Mouse (Mus musculus): ENCODE measurements at regions not wholly inside any gene's neighbourhood (a gene's known extent, or its start where the extent isn't known, plus 50 kb on each side); places are given as distances from the start of the nearest gene placed in this dataset.

DNA sequence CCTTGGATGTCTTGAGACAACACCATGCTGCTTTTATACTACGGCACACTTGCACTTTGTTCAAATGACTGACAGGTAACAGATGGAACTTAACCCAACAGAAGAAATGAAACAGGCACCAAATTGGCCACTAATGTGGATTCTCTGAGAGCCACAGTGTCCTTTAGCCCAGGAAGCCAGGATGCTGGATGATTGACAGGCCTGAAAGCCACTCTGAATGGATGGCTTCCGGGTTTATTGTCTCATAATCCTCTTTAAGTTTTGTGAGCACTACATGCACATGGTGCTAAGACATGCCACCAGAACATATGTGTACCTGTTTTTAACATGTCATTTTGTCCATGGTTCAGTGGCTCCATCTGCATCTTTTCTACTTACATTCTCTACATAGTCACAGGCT, 152.7 kb downstream of the Drd1 start:
- no peak for DNase-seq

DNA sequence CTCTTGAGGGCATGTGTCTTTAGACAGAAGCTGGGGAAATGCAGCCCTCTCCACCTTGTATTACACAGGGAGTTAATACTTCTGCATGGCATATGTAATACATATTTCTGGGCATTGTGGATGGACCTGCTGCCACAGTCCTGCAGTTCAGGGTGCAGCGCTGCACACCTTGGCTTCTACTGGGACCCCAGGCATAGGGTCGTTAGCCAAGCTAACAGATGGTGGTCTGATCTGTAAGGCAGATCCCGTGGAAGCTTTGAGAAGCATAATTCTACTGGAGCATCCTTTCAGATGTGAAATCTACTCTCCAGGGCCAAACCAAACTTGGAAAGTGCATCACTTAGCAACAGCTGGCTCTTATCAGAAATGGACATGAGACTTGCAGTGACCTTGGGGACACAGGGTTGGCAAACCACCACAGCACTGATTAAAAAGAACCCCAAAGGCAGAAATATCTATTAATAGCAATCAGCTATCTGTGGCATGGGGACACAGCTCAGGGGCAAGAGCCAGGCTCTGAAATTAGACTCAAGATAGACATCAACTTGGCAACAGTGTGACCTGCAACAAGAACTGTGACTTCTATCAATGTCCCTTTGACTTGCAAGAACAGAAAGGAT, 155.0 kb downstream of the Drd1 start:
- DNase-seq = peak in 1 of 2 experiments; percentile 12

DNA sequence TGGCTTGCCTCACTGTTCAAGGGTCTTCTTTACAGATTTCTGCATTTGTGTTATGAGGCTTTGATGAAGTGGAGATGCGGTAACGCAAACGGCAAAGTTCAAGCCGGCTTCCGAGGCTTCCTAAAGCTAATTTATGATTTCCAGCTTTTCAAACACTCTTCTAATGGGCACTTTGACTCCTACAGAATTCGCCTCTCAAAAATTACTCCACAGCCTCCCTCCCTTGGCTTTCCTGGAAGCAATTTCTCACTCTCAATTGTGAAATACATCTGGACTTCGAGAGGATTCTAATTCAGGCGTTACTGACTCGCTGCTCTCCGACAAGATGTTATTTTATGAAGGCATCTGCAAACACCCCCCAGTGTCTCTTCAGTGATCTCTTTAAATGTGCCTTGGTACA, 157.2 kb downstream of the Drd1 start:
- no peak for DNase-seq

DNA sequence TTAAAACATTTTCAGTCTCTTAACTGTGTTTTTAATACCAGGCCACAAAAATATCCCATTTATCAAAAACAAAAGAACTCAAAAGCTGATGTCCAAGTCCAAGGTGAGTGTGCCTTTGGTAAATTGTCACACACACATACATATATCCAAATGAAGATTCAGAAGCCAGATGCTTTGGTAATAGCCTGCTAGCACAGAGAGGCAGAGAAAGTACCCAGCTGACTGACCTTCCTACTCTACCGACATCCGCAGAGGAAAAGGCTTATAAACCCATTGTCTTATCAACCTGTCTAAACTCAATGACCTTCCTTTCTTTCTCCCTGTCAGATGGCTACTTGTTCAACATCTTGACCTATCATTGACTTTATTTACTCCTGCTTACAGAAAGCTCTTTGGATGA, 158.3 kb downstream of the Drd1 start:
- no peak for DNase-seq

DNA sequence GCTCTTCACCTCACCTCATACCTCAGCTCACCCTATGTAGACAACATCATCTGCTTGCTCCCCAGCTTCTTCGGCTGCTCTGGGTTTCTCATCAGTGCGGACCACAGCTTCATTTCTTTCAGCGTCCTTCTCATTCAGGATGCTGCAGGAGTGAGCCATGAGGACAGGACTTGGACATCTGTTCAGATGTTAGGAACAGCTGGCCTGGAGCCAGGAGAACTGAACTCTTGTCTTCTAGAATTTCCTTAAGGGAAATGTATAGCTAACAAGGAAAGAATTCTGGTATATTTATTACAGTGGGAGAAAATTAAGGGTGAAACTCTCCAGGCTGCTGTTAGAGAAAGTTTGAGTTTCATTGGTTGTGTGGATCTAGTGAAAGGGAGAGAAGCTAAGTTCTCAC, 167.1 kb downstream of the Drd1 start:
- DNase-seq = no peak

DNA sequence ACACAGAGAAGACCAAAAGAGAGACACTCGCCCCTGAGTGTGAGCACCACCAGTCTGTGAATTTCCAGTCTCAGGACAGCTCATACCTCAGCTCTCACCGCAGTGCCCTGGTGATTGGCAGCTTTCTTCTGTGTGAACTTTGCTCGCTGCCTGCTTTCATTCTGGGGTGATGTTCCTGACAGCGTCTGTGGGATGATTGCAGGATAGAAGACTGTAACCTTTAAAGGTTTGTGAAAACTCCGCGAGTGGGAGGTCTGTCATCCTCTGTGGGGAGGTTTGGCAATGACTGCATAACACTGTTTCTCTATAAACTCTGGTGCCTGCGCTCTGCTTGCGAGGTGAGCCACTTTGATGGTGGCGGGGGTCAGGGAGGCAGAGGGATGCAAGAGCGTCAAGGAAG, 169.7 kb downstream of the Drd1 start:
- DNase-seq = no peak

DNA sequence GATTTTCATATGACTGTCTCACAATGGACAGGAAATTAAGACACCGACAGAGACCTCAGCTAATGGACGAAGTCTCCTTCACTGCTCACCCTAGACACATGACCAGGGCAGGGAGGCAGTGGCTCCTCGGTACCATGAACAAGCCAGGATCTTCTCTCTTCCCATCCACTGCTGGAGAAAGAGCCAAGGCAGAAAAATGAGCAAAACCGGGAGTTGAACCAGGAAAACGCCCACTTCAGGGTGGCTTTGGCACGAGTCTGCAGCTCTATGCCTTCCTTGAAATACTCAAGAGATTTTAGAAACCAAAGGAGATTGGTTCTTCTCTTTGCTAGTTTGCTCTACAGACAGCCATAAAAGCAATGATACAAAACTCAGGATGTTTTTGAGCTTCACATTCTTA, 172.3 kb downstream of the Drd1 start:
- no peak for DNase-seq

DNA sequence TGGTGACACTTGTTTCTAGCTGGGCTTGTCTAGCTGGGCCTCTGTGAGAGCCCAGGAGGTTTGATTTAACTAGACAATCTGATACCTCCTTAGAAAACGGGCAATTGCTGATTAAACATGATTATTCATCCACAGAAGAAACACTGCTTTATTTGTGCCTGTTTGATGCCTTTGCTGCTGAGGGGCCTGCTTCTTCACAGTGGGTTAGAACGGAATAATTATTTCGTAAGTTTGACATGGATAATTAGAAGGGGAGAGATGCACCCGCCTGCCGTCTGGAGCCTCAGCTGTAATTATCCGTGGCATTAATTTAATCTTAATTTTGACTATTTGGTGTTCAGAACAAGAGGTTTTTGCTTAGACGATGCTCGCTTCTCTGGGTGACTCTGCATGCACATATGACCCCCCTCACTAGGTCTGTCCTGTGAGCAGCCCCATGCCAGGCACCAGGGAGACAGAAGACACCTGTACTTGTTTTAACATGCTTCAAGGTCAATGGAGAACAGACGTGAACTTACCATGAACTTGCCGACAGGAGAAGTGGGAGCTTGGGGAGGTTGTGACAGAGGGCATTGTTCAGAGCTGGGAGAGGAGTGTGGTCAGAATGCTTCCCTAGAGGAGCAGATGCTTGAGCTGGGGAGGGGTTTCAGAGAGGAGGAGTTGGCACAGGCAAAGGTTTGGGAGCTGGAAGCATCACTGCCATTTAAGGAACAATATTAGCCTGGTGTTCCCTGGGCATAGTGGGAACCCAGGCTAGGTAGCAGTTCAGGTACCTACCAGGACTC, 174.8 kb downstream of the Drd1 start:
- no peak for DNase-seq

DNA sequence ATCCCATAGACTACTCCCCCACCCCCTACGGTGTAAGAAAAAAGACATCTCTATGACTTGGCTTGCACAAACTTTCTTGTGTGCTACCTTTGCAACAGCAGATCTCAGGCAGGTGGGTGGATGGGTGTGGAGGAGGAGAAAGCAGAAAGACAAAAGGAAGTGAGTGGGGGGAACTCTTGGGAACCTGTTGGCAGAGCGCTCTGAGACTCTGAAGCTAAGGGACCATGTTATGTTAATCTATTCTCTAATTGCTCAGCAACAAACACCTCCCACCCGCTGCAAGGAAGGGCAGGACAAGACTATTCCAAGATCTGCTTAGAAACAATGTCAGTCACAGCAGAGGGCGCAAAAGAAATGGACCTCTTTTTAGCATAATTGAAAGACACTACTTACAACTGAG, 180.0 kb downstream of the Drd1 start:
- DNase-seq = no peak

DNA sequence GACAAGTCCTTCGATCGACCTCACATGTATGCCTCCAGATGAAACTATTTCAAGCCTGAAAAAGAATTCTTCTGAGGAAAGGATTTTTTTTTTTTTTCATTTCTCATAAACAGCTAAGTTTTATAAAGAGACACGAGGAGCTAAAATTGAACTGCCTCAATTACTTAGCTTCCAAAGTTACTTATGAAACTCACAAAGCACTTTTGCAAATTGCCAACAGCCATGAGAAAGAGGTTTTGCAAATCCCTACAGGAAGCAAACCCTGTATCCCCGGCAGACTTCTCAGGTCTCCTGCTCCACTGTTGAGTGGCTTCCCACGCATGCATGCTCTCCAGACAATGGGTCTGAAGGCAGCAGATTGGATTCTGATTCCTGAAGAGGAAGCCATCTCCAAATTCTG, 190.2 kb downstream of the Drd1 start:
- no peak for DNase-seq

DNA sequence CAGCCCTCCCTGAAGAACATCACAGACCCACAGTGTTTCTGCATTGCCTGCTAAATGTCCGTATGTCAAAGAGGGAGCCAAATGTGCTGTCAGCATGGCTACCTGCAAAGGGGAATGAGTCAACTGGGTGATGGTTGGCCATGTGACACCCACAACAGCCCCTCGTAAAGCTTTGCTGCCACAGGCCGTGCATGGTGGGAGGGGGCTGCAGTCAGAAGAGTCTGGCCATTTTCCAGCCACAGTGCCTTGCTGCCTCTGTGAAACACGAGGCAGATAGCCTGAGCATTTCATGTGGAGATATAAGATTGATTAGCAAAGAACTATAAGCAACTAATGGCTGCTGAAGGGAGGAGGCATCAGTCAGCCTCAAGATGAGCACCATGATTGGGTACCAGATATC, 193.2 kb downstream of the Drd1 start:
- no peak for DNase-seq

DNA sequence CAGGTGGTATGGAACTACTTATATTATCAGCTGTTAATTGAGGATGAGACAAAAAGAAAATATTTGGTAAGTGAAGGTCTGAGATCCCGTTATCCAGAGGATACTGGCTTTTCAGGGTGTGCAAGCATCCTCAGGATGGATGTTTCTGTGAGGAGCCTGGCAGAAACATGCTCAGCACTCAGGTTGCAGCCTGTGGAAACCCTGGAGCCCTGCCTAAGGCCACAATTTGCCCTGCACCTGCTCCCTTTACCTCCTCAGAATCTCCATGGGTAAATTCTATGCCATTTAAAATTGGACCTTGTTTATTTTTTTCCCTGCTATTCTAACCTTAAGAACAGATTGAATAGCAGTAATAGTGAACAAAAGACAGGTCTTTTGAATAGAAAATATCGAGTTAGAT, 201.3 kb downstream of the Drd1 start:
- DNase-seq = no peak

DNA sequence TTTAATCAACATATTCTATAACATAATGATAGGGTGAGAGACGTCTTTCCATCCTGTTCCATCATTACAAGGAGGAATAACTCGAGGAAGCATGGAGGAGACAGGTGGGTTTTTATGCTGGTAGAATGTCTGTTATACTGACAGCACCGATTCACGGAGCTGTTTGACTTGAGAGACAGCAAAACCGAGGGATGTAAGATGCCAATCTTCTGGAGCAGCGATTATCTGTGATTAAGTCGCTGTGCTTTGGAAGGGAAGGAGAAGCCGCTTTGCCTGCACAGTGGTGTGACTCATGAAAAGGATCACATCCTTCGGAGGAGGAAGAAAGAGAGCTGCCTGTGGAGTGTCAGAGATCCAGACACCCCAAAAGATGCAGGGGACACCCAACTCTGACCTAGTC, 205.4 kb downstream of the Drd1 start:
- no peak for DNase-seq

DNA sequence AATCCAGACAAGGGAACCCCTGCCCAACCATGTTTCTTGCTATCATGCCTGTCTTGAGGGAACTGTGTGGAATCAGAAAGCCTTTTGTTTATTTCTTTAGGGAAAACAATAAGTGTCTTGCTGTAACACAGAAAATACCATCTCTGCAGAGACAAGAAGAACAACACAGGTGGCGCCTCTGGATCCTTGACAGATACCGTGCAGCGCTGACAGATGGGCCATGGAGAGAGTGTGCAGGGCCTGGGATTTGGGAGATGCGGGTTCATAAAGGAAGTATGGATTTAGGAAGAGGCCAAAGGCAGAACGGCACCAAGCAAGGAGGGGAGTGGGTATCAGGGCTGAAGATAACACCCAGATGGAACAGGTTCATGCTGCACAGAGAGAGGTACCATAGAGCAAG, 209.3 kb downstream of the Drd1 start:
- no peak for DNase-seq

DNA sequence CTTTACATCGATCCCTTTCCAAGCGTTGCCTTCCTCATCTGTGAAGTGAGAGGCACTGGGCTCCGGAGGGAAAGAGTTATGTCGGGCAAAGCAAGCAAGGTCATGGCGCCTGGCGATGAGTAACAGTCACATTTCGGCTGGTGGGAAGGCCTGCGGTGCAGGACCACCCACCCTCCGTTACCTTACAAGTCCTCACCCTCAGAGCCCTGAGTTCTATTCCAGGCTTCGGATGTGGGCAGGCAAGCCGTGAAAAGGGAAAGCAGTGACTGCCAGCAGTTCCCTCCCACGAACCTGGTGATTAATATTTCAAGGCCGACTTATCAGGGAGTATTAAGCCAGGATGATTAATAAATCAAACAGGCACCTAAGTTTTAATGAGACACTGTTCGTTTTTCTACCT, 209.7 kb downstream of the Drd1 start:
- DNase-seq = peak in 1 of 2 experiments; percentile 8

DNA sequence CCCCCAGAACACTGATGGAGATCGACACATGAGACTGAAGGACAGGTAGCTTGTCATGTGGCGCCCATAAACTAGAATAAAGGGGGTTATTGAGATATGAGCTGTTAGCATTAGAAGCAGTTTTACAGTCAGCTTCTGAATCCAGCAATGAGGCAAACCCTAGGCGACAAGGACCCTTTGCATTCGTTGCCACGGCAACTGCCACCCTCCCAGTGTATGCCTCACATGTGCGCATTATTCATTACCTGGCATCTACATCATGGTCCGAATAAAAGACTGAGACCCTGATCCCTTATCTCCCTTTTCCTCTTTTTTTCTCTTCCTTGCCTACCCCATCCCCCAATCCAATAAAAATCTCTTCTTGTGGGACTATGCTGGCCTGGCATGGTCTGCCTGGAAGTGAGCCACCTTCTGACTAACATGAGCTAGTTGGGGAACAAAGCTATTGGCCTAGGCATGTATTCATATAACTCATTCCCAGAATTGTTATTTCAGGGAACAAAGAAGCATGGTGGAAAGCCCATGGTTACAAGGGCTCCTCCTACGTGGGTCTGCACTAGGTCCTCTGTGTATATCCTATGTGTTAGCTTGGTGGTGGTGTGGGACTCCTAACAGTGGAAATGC, 229.4 kb downstream of the Drd1 start:
- no peak for DNase-seq

DNA sequence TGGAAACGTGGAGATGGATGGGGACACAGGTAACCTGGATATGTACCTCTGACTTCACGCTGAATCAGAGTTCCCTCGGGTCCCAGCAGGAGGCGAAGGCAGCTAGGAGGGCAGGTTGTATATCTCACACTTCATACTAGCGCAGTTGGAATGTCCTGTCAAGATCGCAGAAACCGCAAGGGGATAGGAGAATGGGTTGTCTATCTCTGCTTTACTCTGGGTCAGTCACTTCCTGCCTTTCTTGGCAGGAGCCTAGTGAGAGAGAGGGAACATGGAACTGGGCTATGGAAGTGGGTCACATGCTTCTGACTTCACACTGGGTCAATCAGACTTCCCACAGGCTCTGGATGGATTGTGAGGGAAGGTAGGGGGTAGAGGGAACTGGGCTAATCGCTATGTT, 233.4 kb downstream of the Drd1 start:
- DNase-seq = no peak

DNA sequence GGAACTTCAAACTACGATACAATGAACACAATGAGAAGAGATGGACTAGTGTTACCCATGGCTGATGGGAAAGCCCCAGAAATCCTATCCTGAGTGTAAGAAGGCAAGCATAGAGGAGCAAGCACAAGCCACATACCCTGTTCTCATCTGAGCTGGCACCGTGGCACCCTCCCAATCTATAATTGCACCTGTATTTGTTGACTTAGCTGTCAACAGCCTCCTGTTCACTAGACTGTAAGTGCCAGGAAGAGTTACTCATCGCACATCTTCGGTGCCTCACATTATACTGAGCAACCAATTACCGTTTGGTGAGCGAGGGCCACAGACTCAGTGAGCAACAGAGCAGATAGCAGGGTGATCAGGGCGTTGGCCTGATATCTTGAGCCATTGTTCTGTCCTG, 239.9 kb downstream of the Drd1 start:
- DNase-seq = no peak

DNA sequence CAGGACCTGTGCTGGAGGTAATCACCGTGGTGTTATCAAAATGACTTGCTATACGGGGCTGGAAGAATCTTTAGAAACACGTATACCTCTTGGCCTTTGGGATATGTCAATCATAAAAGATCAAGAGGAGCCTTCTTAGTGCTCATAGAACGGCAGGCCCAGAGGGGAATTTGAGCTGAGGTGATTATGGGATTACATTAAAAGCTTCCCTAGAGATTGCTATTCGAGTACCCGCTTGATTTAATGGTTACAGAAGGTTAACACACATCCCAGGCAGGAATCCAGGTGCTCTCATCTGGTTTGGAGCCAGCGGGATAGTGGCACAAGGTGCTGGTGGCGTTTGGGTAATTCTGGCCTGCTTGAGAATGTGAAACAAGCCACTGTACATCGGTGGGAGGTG, 241.4 kb downstream of the Drd1 start:
- DNase-seq = no peak

DNA sequence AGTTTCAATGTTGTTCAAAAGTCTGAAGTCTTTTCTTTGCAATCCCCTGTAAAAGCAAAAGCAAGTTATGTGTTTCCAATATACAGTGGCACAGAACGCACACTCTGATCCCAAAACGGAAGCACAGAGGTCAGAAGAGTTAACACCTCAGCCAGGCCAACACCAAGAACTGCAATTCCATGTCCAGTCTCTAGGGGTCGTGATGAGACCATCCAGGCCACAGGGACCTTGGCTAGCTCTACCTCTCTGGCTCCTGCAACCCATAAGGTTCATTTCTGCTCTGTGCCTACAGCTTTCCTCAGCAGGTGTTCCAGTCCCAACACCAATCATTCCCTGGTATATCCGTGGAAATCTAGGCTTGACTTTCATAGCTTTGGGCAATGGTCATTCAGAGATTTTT, 243.6 kb downstream of the Drd1 start:
- peak; percentile 56 to 62 for DNase-seq

DNA sequence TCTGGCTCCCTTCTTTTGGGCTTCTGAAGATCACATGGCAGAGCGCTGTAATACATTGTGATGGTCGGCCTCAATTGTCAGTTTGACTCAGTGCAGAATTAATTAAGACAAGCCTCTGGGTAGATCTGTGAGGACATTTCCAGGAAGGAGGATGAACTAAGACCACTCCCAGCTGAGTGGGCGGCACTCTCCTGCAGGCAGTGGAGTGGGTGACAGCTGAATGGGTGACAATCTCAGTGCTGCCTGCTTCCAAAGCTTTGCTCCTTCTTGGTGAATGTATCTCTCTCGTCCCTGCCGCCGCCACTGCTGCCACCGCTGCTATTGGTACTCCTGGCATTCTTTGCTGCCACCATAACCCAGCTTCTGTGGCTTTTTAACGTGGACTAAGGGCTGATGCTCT, 244.4 kb downstream of the Drd1 start:
- no peak for DNase-seq

DNA sequence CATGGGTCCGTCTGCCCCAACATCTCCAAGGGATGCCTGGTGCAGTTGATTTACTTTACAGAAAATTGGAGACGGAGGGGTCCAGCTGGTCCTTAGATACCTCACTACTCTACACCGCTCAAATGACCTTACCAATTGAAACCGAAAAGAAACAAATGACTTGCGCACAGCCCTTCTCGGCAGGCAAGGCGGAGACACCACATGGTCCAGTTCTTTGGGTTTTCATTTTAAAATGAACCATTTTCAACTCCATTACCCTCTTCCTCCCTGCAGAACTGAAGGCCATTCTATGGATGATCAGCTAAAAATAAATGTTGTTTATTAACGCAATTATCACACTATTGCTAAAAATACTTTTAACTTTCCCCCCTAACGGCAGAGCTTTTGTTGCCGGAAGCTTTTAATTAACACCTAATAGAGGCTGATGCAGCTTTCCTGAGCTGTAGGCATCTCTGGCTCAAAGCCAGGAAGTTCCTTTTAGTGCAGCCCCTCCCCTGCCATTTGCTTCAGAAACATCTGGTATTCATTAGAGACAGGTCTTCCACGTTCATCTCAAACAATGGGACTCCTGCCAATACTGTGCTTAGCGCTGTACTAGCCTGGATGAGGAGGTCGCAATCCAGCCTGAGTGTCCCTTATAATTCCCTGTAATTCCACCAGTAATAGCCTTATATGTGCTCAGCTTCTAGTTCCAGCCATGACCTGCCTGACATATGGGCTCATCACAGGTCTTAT, 247.5 kb downstream of the Drd1 start:
- no peak for DNase-seq

DNA sequence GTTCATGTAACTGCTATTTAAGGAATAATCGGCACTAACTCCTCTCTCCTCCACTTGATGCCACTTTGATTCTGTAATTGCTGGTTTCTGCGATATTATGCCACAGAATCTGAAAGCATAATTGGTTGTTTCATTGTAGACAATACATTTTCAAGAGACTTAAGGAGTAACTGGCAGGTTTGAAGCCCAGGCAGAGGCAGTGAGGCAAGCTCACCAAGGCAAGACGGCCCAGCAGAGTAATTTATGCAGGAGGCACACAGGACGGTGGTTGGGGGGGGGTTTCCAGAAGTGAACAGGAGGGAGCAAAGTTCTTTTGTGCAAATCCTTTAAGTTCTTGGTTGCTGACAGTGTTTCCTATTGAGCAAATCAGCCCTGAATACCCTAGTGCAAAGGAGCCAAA, 249.6 kb downstream of the Drd1 start:
- no peak for DNase-seq

All from adrenal gland, postnatal 36 days (tissue).